Mouse (Mus musculus) intestine, embryonic 14.5 days (tissue): Measurements from ENCODE around the gene Scpep1. TPM values are rescaled to one million over a fixed set of nuclear protein-coding genes. Genes with fewer than 3 reads are reported as not detected.
"Not testable (repeated sequence)": the region's sequence is repeated elsewhere in the genome, so short reads cannot be mapped to it uniquely, and the experiment has no call there.

ENCODE experiments used
- ATAC-seq: fragments of 200-750 bp; cut with Nextera tagmentation; replicated peaks from 2 replicates; pipeline ENCODE4 v1.8.0; 2017; ENCODE audit warnings: low read depth, moderate number of reproducible peaks, moderate TSS enrichment, moderate library complexity; ENCODE audit not compliant: low FRiP score, low TSS enrichment
- DNase-seq: peaks from one replicate; pipeline ENCODE4 v3.0.0-alpha.2; 2018; ENCODE audit warnings: low spot score
- H3K27ac ChIP-seq: fragments of 300-500 bp; sonication (generic); 2 replicates; pipeline ENCODE4 v1.5.1; 2014; ENCODE audit warnings: low read depth, mild to moderate bottlenecking, control low read depth
- H3K27me3 ChIP-seq: fragments of 300-500 bp; sonication (generic); replicated peaks from 2 replicates; pipeline ENCODE4 v1.6.1; 2014; ENCODE audit warnings: low read length, control low read depth; ENCODE audit not compliant: control insufficient read depth, insufficient read depth
- H3K36me3 ChIP-seq: fragments of 300-500 bp; sonication (generic); 2 replicates; pipeline ENCODE4 v1.6.1; 2014; ENCODE audit warnings: low read length, control low read depth; ENCODE audit not compliant: control insufficient read depth, insufficient read depth
- H3K4me1 ChIP-seq: fragments of 300-500 bp; sonication (generic); replicated peaks from 2 replicates; pipeline ENCODE4 v1.6.1; 2014; ENCODE audit warnings: low read length, control low read depth, mixed read lengths; ENCODE audit not compliant: control insufficient read depth, insufficient read depth
- H3K4me2 ChIP-seq: fragments of 300-500 bp; sonication (generic); 2 replicates; pipeline ENCODE4 v1.6.1; 2014; ENCODE audit warnings: low read length
- H3K4me3 ChIP-seq: fragments of 300-500 bp; sonication (generic); 2 replicates; pipeline ENCODE4 v1.5.1; 2014; ENCODE audit warnings: low read depth, low read length, control low read depth, mixed read lengths
- H3K9ac ChIP-seq: fragments of 300-500 bp; sonication (generic); 2 replicates; pipeline ENCODE4 v1.6.1; 2014; ENCODE audit warnings: mild to moderate bottlenecking, low read length
- H3K9me3 ChIP-seq: fragments of 300-500 bp; sonication (generic); 2 replicates; pipeline ENCODE4 v1.6.1; 2016; ENCODE audit warnings: low read length, control low read depth; ENCODE audit not compliant: control insufficient read depth
- WGBS: fragments of 180-500 bp; shearing (Covaris S2); extraction: QIAGEN DNeasy Blood & Tissue Kit; methylation state at CpG from one replicate; pipeline ENCODE4 v1.1.7; 2014; 5-methylcytosine and 5-hydroxymethylcytosine counted together
- polyA plus RNA-seq: library from polyadenylated mRNA; unstranded; fragments of >200 nt; fragmentation: Nextera tagmentation; extraction: Ambion mirVana; gene quantifications from 2 replicates; pipeline ENCODE4 v1.2.1, GENCODE M21; 2014

Gene Scpep1
- polyA plus RNA-seq, 1 experiment from 2014 or later: 94.7 TPM

DNA sequence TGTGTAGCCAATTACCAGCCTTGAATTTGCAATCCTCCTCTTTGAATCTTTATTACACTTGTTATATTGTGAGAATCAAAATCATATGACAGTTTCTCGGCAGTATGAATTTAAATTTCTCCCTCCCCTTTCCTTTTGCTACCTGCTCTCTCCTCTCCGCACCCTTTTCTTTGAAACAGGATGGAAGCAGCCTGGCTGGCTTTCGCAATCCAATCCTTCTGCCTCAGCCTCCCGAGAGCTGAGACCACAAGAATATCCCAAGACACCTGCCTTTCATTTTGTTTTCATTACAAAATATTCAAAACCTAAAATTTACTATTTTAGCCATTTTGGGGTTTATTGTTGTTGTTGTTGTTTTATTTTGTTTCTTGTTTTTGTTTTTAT is 56.9 kb downstream of the Scpep1 start:
- WGBS: 77% methylated on average over 4 of the region's 4 CpGs
- Histone ChIP-seq H3K27ac (no peak overlapping the region), H3K36me3 (no peaks in the 10 kb centered on the region), H3K4me3 (no peak overlapping the region), H3K9ac (no peak overlapping the region), H3K4me2 (no peak overlapping the region), H3K4me1 (no peaks in the 10 kb centered on the region), H3K27me3 (no peaks in the 10 kb centered on the region), H3K9me3 (no peaks in the 10 kb centered on the region)
- ATAC-seq: no peak
- no peak for DNase-seq

DNA sequence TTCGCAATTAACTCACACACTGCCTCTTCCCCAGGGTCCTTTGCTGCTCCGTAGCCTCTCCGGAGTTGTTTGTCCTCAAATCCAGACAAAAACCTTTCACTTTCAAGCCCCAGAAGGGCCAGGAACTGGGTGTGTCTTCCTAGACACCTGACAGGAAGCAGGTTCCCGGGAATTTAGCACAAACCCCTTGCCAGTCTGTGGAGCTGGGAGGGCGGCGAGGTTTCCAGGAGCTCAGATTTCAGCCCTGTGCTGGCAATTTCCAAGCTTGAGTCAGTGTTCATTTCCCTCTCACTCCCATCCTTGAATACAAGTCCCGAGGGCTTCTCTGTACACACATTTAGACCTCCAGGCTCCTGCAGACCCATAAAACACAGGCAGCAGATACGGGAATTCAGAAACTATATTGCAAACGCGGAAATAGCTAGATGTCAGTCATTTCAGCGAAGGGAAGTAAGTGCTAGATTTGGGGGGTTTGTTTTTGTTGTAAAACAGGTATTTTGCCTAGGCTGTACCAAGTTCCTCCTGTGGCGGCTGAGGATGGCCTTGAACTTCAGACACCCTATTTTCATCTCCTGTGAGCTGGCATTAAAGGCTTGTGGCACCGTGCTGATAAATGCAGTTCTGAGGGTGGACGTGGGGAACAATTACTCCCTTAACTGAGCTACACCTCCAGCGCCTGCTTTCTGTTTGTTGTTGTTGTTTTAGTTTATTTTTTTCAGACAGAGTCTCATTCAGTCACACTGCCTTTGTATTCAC is 57.5 kb downstream of the Scpep1 start:
- Histone ChIP-seq H3K4me2 (peak overlapping the region; percentile 25), H3K4me3 (no peak overlapping the region), H3K36me3 (no peaks in the 10 kb centered on the region), H3K4me1 (no peaks in the 10 kb centered on the region), H3K9me3 (no peaks in the 10 kb centered on the region), H3K9ac (no peak overlapping the region), H3K27me3 (no peaks in the 10 kb centered on the region), H3K27ac (no peak overlapping the region)
- DNase-seq (peak; percentile 52), ATAC-seq (no peak)
- 36% methylated on average over 15 of the region's 15 CpGs for WGBS

DNA sequence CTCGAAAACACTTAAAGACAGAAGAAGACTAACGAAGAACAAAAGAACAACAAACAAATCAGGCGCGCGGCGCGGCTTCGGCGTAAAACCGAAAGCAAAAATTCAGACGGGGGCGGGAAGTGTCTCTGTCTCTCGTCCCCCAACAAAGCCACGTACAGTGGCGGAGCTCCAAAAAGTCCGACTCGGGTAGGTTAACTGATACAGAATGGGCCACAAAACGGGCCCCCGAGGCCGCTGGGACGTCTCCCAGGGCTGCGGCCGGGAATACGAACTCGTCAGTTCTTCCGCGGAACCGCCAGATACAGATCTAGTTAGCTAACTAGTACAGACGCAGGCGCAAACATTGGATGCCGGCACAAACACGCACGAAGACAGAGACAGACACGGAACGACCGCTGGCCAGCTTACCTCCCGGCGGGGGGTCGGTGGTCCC is 59.4 kb downstream of the Scpep1 start:
- H3K4me2 ChIP-seq: peak overlapping the region; percentile 25; the same call in 1 of the 2 replicates
- H3K36me3 ChIP-seq, DNase-seq, H3K9ac ChIP-seq, H3K4me1 ChIP-seq, H3K9me3 ChIP-seq, H3K27me3 ChIP-seq, H3K27ac ChIP-seq, ATAC-seq: not testable (repeated sequence)
- H3K4me3 ChIP-seq: peak overlapping the region; percentile 28
- WGBS: 26% methylated on average over 23 of the region's 39 CpGs

DNA sequence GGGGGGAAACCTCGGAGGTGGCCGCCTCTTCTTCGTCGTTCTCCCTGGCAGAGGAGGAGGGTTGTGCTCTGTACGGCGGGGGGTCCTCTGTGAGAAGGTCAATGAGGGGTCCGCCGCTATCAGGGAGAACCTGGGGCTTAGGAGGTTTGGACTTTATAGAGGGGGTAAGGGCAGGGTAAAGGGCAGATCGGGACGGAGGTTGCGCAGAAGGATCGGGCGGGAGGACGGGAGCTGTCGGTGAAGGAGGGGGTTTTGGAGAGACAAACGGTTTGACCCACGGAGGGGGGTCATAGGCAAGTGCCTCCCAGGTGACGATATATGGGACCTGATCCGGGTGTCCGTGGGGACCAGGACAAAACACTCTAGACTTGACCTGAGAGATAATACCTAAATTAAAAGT is 60.0 kb downstream of the Scpep1 start:
- ATAC-seq, H3K9me3 ChIP-seq, H3K9ac ChIP-seq, H3K27me3 ChIP-seq, H3K36me3 ChIP-seq, H3K4me1 ChIP-seq, H3K4me2 ChIP-seq, H3K4me3 ChIP-seq, DNase-seq, H3K27ac ChIP-seq: not testable (repeated sequence)
- WGBS: 41% methylated on average over 14 of the region's 20 CpGs

DNA sequence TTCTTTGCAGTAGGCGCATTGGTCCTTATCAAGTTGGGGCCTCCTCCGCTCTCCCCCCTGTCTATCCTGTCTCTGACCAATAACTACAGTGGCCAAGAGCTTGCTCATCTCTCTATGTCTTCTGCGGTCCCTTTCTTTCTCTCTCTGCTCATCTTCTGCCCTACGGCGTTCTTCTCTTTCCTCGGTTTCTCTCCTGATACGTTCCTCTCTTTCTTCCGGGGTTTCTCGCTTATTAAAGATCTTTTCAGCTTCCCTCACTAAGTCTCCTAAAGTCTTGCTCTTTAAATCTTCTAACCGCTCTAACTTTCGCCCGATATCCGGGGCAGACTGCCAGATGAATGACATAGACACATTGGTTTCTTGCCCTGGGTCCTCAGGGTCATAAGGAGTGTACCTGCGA is 61.0 kb downstream of the Scpep1 start:
- not testable (repeated sequence) for H3K36me3 ChIP-seq, H3K4me1 ChIP-seq, H3K27ac ChIP-seq, H3K27me3 ChIP-seq, H3K9me3 ChIP-seq, H3K4me2 ChIP-seq, DNase-seq, ATAC-seq, H3K4me3 ChIP-seq, H3K9ac ChIP-seq
- 96% methylated on average over 11 of the region's 14 CpGs for WGBS

DNA sequence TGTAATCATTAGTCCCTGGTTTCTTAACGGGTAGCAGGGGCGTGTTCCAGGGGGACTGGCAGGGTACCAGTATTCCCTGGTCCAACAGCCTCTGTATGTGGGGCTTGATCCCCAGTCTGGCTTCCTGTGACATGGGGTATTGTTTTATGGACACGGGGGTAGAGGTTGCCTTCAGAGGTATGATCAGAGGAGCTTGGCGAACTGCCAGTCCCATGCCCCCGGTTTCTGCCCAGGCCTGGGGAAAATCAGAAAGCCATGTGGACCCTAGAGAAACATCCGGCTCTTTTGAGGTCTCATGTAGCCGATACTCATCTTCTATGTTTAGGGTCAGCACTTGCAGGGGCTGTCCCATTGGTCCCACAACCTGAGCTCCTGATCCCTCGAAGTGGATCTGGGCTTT is 61.8 kb downstream of the Scpep1 start:
- not testable (repeated sequence) for ATAC-seq, H3K4me2 ChIP-seq, H3K4me3 ChIP-seq, H3K27ac ChIP-seq, H3K36me3 ChIP-seq, H3K9me3 ChIP-seq, DNase-seq, H3K4me1 ChIP-seq, H3K27me3 ChIP-seq, H3K9ac ChIP-seq
- 84% methylated on average over 3 of the region's 8 CpGs for WGBS

DNA sequence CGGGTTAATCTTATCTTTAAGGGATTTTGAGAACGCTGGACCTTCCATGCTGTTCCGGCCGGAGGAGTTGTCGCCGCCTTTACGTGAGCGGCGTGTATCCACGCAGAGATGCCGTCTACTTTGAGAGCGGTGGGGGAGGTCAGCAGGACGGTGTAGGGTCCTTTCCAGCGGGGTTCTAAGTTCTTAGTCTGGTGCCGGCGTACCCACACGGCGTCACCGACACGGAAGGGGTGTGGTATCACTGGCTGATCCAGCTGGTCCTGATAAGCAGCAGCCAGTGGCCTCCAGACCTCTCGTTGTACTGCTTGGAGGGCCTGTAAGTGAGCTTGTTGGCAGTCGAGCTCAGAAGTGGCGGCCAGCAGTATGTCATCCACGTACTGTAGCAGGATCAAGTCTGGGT is 62.5 kb downstream of the Scpep1 start:
- not testable (repeated sequence) for H3K9ac ChIP-seq, H3K4me1 ChIP-seq, ATAC-seq, H3K36me3 ChIP-seq, H3K27me3 ChIP-seq, DNase-seq, H3K9me3 ChIP-seq, H3K4me2 ChIP-seq, H3K4me3 ChIP-seq, H3K27ac ChIP-seq
- 91% methylated on average over 22 of the region's 24 CpGs for WGBS

DNA sequence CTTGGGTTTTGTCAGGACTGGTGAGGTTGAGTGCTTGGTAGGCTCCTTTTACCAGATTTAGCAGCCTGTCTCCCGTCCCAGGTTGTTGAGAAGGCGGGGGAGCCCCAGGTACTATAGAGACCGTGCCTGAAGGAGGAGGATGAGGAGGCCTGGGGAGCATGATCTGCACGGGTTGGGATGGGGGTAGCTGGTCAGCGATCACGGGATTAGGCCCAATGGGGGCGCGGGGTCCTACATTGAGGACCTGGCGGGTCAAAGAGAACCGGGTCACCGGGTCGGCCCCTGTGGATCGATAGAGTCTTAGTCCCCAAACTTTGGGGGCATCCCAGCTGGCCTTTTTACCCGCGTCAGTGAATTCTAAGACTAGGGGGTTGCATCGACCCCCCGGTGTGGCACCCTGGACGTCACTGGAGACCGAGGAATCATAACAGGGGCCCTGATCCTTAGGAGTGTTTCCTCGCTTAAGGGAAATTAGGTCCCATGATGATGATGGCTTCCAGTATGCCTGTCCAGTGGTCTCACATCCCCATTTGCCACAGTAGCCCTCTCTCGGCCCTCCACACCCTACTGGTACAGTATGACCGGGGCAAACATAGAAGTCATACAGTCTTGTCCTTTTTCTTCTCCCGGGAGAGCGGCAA is 63.2 kb downstream of the Scpep1 start:
- H3K36me3 ChIP-seq, H3K4me3 ChIP-seq, H3K27me3 ChIP-seq, H3K27ac ChIP-seq, ATAC-seq, H3K9me3 ChIP-seq, DNase-seq, H3K9ac ChIP-seq, H3K4me2 ChIP-seq, H3K4me1 ChIP-seq: not testable (repeated sequence)
- 94% methylated on average over 18 of the region's 24 CpGs for WGBS

DNA sequence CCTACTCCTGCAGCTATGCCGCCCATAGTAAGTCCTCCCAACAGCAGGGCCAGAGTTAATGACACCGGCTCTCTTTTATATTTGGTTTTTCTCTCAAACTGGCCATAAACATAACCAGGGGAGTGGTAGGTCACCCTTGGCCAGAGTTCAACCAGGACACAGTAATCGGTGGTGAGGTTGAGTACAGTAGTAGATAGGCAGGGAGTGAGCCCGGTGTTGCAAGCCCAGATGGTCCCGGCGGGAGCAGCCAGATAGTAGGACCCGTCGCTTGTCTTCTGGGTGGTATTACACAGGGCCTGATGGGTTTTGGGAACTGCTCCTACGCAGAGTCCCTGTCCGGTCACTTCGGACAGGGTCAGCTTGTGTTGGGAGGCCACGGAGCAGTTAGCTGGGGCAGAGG is 63.8 kb downstream of the Scpep1 start:
- not testable (repeated sequence) for H3K9me3 ChIP-seq, H3K27ac ChIP-seq, DNase-seq, H3K36me3 ChIP-seq, H3K4me3 ChIP-seq, H3K27me3 ChIP-seq, ATAC-seq, H3K9ac ChIP-seq, H3K4me2 ChIP-seq, H3K4me1 ChIP-seq
- WGBS: 97% methylated on average over 5 of the region's 12 CpGs
